Mouse (Mus musculus): Measurements from ENCODE around the gene Ifna15.
"Not testable (repeated sequence)": the region's sequence is repeated elsewhere in the genome, so short reads cannot be mapped to it uniquely, and the experiment has no call there.

Ifna15 gene

GRCm38 (mm10) chr4:88558145-88558544, at the start of gene Ifna15:
TSS of gene Ifna15 (minus strand) at chr4:88558245.
- in situ Hi-C loops (cut with MboI, MseI): not testable (repeated sequence)

GRCm38 (mm10) chr4:88603276-88603675, 45.2 kb upstream of the Ifna15 start, which contains the start of gene Ifna12:
TSS of gene Ifna12 (minus strand) at chr4:88603376.
- in situ Hi-C loops (cut with MboI, MseI): no loop called here

GRCm38 (mm10) chr4:88592285-88592684, 34.2 kb upstream of the Ifna15 start, which contains the start of gene Ifna9:
TSS of gene Ifna9 (minus strand) at chr4:88592385.
- in situ Hi-C loops (cut with MboI, MseI): no loop called here

GRCm38 (mm10) chr4:88571698-88572097, 13.7 kb upstream of the Ifna15 start, which contains the start of gene Ifna14:
TSS of gene Ifna14 (minus strand) at chr4:88571798.
- in situ Hi-C loops (cut with MboI, MseI): no loop called here

GRCm38 (mm10) chr4:88561791-88562190, 3.7 kb upstream of the Ifna15 start:
- in situ Hi-C loops (cut with MboI, MseI): no loop called here

- in situ Hi-C loops (cut with MboI, MseI): loop anchor here (5.0 kb wide), 2 partner anchors 92 to 103 kb away; partner anchors contain the start of gene Ifna13 (in 2 of the 2)
Measured at GRCm38 (mm10) chr4:88550161-88550945, 7.7 kb downstream of the Ifna15 start.

- in situ Hi-C loops (cut with MboI, MseI): loop anchor here (10.0 to 25.0 kb wide), 2 partner anchors 761 to 1183 kb away; no protein-coding TSS in a partner anchor
Measured at GRCm38 (mm10) chr4:88547986-88548385, 10.1 kb downstream of the Ifna15 start.

- in situ Hi-C loops (cut with MboI, MseI): loop anchor here (5.0 to 25.0 kb wide), 4 partner anchors 186 to 1179 kb away; no protein-coding TSS in a partner anchor
Measured at GRCm38 (mm10) chr4:88543649-88544234, 14.3 kb downstream of the Ifna15 start.

- in situ Hi-C loops (cut with MboI, MseI): loop anchor here in 1 of 2 experiments (10.0 to 25.0 kb wide), 4 partner anchors 93 to 1173 kb away; no protein-coding TSS in a partner anchor
Measured at GRCm38 (mm10) chr4:88537328-88537727, 20.7 kb downstream of the Ifna15 start.

- in situ Hi-C loops (cut with MboI, MseI): loop anchor here in 1 of 2 experiments (10.0 to 25.0 kb wide), 4 partner anchors 92 to 1172 kb away; no protein-coding TSS in a partner anchor
Measured at GRCm38 (mm10) chr4:88536640-88537039, 21.4 kb downstream of the Ifna15 start.

GRCm38 (mm10) chr4:88535742-88536141, 22.3 kb downstream of the Ifna15 start:
- in situ Hi-C loops (cut with MboI, MseI): loop anchor here in 1 of 2 experiments (10.0 to 25.0 kb wide), 4 partner anchors 91 to 1171 kb away; no protein-coding TSS in a partner anchor

- in situ Hi-C loops (cut with MboI, MseI): loop anchor here in 1 of 2 experiments (10.0 to 25.0 kb wide), 4 partner anchors 90 to 1170 kb away; no protein-coding TSS in a partner anchor
Measured at GRCm38 (mm10) chr4:88534903-88535302, 23.1 kb downstream of the Ifna15 start.

GRCm38 (mm10) chr4:88533499-88533898, 24.5 kb downstream of the Ifna15 start:
- in situ Hi-C loops (cut with MboI, MseI): loop anchor here in 1 of 2 experiments (10.0 to 25.0 kb wide), 4 partner anchors 89 to 1169 kb away; no protein-coding TSS in a partner anchor

- in situ Hi-C loops (cut with MboI, MseI): loop anchor here in 1 of 2 experiments (10.0 to 25.0 kb wide), 4 partner anchors 86 to 1166 kb away; no protein-coding TSS in a partner anchor
Measured at GRCm38 (mm10) chr4:88530892-88531291, 27.2 kb downstream of the Ifna15 start.

- in situ Hi-C loops (cut with MboI, MseI): loop anchor here in 1 of 2 experiments (10.0 to 25.0 kb wide), 4 partner anchors 85 to 1165 kb away; no protein-coding TSS in a partner anchor
Measured at GRCm38 (mm10) chr4:88530271-88530670, 27.8 kb downstream of the Ifna15 start.

- in situ Hi-C loops (cut with MboI, MseI): loop anchor here in 1 of 2 experiments (25.0 kb wide), 1 partner anchor 739 kb away; no protein-coding TSS in a partner anchor
Measured at GRCm38 (mm10) chr4:88526379-88527049, 31.5 kb downstream of the Ifna15 start.

GRCm38 (mm10) chr4:88525393-88525792, 32.7 kb downstream of the Ifna15 start:
- in situ Hi-C loops (cut with MboI, MseI): loop anchor here in 1 of 2 experiments (25.0 kb wide), 1 partner anchor 738 kb away; no protein-coding TSS in a partner anchor

GRCm38 (mm10) chr4:88523241-88523640, 34.8 kb downstream of the Ifna15 start:
- in situ Hi-C loops (cut with MboI, MseI): no loop called here

GRCm38 (mm10) chr4:88522674-88523073, 35.4 kb downstream of the Ifna15 start, which contains the start of gene Ifnb1:
TSS of gene Ifnb1 (minus strand) at chr4:88522774.
- in situ Hi-C loops (cut with MboI, MseI): no loop called here

- in situ Hi-C loops (cut with MboI, MseI): no loop called here
Measured at GRCm38 (mm10) chr4:88517957-88518356, 40.1 kb downstream of the Ifna15 start.
